Mouse (Mus musculus): ENCODE measurements around the gene Mettl15.
A peak's percentile ranks its signal among the peaks of the same experiment; 100 is the strongest.
"Not testable (repeated sequence)": the region's sequence is repeated elsewhere in the genome, so short reads cannot be mapped to it uniquely, and the experiment has no call there.

Mettl15 gene

DNA sequence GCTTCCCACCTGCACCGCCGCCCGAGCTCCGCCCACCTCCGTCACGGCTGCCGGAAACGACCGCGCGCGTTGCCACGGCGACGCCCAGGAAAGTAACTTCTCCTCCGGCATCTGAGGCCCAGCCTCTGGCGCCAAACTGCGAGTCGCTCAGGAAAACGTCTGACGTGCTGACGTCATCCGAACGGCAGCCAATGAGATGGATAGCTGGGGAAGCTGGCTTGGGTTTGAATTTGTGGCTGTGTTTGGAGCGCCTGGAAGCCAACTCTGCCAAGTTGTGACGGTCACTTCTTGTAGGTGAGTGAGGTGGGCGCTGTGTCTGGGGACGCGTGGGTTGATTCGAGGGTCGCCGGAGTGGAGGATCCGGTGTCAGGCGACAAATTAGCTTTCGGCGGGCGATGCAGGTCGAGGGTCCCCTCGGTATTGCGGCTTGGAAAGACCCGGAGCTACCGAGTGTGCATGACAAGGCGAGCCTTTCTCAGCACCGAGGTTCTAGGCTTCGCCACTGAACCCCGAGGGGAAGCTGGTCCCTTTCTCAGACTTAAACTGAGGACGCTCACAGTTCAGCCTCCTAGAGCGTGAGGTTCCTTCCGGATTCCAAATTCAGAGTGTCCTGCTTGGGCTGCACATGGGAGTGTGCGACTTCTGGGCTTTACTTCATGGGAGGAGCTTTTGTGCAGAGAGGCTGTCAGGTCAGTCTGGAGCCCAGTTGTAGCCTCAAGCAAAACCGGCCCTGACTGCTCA lies at the start of gene Mettl15, which contains the start of gene Kif18a:
Gene Mettl15, minus strand, starts transcription at position 149 of the 741 bp plus-strand sequence.
Gene Kif18a, plus strand, starts transcription at position 139 of the 741 bp plus-strand sequence.
- DNase-seq = peak; percentile 97 to 98

GRCm38 (mm10) chr2:109311369-109311768 lies 30.8 kb upstream of the Mettl15 start:
- DNase-seq = no peak

DNA sequence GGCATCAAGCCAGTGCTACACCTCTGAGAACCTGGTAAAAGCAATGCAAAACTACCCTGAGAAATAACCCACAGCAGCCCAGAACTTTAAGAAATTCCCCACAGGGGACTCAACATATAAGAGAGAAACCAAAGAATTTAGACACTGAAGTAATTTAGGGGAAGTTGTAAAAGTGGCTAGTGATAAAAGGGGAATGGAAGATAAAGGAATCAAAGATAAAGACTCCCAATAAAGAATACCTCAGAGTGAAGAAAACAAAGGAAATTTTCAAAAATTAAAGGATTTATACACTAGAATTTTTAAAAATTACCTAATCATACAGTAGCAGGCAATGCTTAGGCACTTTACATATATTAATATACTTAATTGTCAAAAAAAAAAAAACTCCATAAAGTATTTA lies 23.1 kb upstream of the Mettl15 start:
- no peak for DNase-seq

DNA sequence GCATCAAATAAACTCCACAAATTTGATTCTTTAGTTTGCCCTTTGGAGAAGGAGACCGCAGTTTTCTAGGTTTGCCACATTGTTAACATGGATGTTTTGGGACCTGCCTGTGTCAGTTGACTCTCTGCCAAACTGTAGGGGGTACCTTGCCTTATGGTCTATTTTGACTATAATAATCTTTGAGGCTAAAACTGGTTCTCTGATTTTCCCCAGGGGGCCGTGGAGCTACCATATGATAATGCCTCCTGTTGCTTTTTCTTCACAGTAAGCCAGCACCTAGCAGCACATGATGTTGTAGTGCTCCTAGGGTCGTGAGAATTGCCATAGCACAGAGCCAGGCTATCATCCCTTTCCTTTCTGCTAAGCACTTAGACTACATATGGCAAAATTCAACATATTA lies 21.7 kb upstream of the Mettl15 start:
- peak; percentile 75 to 77 for DNase-seq

GRCm38 (mm10) chr2:109298160-109298559 lies 17.6 kb upstream of the Mettl15 start:
- DNase-seq = no peak

- no peak for DNase-seq
Observed at GRCm38 (mm10) chr2:109296264-109296663, 15.7 kb upstream of the Mettl15 start.

DNA sequence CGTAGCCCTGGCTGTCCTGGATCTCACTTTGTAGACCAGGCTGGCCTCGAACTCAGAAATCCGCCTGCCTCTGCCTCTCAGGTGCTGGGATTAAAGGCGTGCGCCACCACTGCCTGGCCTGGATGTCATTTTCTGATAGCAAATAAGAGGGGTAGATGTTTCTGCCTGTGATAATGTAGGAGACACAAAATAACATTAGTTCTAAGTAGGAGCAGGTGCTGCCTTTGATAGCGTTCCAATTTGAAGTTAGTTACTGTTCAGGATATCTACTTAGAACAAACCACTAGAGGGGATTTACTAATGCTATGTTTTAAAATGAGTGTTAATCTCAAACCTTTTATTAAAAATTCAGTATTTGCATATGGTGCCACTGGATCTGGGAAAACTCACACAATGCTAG lies 8.8 kb upstream of the Mettl15 start:
- no peak for DNase-seq

DNA sequence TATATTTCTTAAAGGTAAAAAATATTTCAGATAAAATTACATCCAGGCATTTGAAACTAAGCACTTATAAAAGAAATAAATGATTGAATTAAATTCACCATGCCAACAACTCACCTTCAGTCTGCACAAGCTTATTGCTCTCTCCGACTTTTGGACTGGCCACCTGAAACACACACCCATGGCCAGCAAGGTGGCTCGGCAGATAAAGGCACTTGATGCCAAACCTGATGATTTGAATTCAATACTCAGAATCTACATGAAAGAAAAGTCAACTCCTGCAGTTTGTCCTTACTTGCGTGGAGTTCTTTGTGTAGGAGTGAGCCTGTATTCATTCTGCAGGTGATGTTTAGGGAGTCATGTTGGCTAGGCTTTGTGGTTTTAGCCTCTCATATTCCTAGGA lies 3.6 kb upstream of the Mettl15 start:
- no peak for DNase-seq

DNA sequence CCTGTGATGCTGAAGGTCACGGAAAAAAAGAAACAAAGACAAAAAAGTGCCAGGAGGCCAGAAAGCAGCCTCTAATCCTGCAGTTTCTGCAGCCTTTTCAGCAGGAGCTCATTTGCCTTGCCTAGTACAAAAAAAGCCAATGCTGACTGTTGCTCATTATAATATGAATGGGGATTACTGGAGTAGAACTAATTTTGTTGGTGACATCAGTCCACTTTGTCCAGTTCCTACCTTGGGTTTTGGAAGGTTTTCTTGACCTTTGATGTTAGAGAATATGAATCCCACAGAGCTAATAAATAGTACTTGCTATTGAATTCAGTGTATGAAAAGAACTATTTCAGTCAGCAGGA lies 768 bp upstream of the Mettl15 start:
- DNase-seq = no peak

DNA sequence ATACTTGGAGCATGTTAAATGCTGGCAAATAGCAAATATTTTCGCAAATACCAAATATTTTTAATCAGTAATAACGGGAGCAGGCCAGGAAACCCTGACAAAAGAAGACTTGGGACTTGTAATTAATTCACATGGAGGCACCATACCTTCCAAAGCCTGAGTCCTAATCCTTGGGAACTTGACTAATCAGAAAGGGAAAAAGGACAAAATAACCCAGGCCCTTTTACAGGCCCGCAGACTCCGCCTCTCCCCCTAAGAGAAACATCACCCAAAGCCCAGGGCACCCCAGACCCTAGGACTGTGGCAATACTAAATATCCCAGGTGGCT lies 312 bp downstream of the Mettl15 start:
- no peak for DNase-seq

DNA sequence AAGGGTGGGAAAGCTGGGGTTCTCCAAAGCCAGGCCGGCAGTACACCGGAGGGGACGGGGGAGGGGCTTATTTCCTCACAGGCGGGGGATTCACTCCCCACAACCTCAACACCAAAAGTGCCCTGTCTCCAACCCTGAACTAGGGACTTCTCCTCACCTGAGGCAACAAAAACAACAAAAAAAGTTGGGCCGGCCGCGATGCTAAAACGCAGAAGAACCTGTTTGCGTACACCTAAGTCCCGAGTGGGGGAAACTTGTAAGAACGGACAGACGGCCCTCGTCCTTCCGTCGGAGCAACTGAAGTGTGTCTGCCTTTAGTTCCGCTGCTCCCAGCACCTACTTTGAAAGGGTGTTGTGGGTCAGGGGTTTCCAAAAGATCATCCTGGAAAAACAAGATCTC lies 2.5 kb downstream of the Mettl15 start:
- DNase-seq = peak; percentile 60 to 61

DNA sequence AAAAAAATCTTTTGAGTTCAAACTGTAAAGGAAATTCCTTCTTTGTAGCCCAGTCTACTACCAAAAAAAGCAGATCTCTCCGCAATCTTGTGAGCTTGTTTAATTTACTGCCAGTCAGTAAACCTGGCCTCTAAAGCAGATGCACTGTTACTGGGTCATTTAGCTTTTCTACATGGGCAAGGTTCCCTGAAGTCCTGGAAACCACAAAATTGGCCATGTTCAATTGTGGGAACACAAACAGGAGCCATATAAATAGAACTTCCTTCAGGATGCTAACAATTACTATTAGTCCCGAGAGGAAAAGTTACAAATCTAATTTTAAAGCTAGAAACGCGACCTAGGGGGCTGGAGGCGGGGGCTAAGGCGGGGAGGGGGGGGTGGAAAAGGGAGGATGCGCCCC lies 3.0 kb downstream of the Mettl15 start:
- peak; percentile 8 to 38 for DNase-seq

DNA sequence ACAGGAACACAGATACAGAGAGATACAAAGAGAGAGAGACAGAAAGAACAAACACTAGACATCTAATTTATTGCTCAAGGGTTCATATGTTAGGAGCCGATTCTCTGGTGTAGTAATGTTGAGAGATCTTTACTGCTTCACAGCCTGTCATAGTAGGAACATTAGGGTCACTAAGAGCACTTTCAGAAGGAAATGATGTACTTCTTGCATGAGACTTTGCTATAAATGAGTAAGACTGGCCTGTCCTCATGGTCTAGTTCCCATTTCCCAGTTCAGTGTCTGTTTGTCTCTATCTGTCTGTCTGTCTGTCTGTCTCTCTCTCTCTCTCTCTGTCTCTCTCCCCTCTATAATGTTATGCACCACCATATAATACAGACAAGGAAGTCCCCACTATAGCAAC lies 7.5 kb downstream of the Mettl15 start:
- no peak for DNase-seq

GRCm38 (mm10) chr2:109262779-109263178 lies 17.8 kb downstream of the Mettl15 start:
- DNase-seq = no peak

- DNase-seq = no peak
Observed at GRCm38 (mm10) chr2:109241947-109242346, 38.6 kb downstream of the Mettl15 start.

DNA sequence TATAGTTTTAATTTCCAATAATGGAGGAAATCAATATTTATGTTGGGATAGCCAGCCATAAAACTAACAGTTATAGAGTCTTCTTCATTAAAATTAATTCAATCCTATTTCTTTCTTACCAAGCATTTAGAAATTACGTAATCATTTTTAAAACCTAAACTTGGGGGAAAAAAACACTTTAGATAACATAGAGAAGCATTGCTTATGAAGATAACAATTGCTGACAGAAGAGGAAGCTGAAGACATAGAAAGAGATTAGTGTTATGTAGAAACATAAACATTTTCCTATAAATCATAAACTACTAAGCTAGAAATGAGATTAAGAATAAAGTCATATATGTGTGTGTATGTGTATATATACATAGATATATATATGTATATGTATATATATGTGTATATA lies 44.8 kb downstream of the Mettl15 start:
- no peak for DNase-seq

DNA sequence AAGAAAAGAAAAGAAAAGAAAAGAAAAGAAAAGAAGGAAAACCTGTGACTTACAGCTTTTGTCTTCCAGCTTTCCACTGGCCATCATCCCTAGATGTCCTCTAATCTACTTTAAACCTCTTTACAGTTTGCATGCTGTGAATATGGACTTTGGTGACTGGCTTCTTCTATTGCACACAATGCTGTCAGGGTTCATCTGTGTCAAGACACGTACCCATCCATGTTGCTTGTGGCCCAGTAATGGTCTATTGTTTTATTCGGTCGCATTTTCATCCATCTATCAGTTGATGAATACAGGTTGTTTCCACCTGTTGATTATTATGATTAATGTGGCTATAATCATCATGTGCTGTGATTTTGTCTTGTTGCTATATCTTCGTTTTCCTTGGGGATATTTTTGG lies 46.7 kb downstream of the Mettl15 start:
- no peak for DNase-seq

- DNase-seq = no peak
Observed at GRCm38 (mm10) chr2:109230443-109230842, 50.1 kb downstream of the Mettl15 start.

GRCm38 (mm10) chr2:109227196-109227595 lies 53.4 kb downstream of the Mettl15 start:
- no peak for DNase-seq

GRCm38 (mm10) chr2:109221470-109221869 lies 59.1 kb downstream of the Mettl15 start:
- no peak for DNase-seq

- not testable (repeated sequence) for DNase-seq
Observed at GRCm38 (mm10) chr2:109216678-109217077, 63.9 kb downstream of the Mettl15 start.

- DNase-seq = not testable (repeated sequence)
Observed at GRCm38 (mm10) chr2:109210641-109211040, 69.9 kb downstream of the Mettl15 start.

DNA sequence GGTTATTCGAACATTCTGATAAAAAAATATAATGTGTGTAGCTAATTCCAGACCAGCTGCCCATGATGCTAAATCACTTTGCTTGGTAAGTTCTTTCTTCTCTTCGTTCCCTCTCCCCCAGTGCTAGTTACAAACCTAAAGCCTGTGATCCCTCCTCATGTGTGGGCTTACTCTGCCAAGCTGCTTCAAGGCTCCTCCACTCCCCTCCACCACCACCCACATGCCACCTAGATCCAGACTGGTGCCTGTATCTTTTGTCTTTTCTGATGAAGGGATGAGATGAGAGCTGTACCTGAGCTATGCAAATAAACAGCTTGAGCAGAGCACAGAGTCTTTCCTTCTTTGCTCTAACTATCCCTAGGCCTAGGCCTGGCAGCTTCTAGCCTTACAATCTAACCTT lies 72.5 kb downstream of the Mettl15 start:
- no peak for DNase-seq

DNA sequence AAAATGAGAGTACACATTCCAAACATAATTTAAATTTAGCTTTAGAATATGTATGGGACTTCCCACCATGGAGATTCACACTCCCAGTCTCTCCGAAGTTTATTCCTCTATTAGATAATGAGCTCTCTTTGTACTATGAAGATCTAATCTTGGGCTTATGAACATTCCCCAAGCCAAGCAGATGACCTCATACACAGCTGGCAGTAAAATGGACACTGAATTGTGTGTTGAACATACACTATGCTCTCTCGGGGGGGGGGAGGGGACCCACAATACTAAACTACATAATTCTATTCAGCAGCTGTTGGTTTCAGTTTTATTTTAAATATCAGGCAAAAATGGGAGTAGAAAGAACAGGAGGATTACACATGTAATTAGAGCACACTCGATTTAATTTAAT lies 97.6 kb downstream of the Mettl15 start:
- no peak for DNase-seq

GRCm38 (mm10) chr2:109158509-109158908 lies 122.0 kb downstream of the Mettl15 start:
- DNase-seq = no peak
